Mouse (Mus musculus) bone marrow macrophage, adult 2 months (primary cell): Measurements from ENCODE around the gene Cst13.

Experiments
- CTCF ChIP-seq: IDR thresholded peaks from 2 replicates; pipeline ENCODE4 v1.5.1; 2012; ENCODE audit warnings: low read depth, mild to moderate bottlenecking, low read length, moderate library complexity
- POLR2A ChIP-seq: IDR thresholded peaks from 2 replicates; pipeline ENCODE4 v1.6.1; 2012; ENCODE audit warnings: mild to moderate bottlenecking, low read depth, low read length, borderline replicate concordance

- no peak for TF ChIP-seq CTCF
- no peak for TF ChIP-seq POLR2A
These were observed 41.1 kb downstream of the Cst13 start for GRCm38 (mm10) chr2:148860993-148861392.
